Mouse (Mus musculus) small intestine, adult 2 months (tissue): Measurements from ENCODE around the gene Cdh1.

Experiments used
- CTCF ChIP-seq: fragments of 200-500 bp; IDR thresholded peaks from 2 replicates; pipeline ENCODE4 v1.5.1; 2012; ENCODE audit warnings: low read depth, mild to moderate bottlenecking, control low read depth, inconsistent platforms, low read length, moderate library complexity, mixed read lengths; ENCODE audit not compliant: insufficient replicate concordance, insufficient read length; ENCODE audit errors: extremely low read depth
- POLR2A ChIP-seq: fragments of 200-500 bp; IDR thresholded peaks from 2 replicates; pipeline ENCODE4 v1.6.1; 2012; ENCODE audit warnings: low read depth, mild to moderate bottlenecking, control low read depth, inconsistent platforms, low read length, moderate library complexity

- TF ChIP-seq CTCF (no peak), POLR2A (no peak)
These were observed 98.2 kb downstream of the Cdh1 start for GRCm38 (mm10) chr8:106701360-106701759.
